Mouse (Mus musculus) left cerebral cortex, adult 8-10 months (tissue): ENCODE results near the gene Vps9d1. TPM values are rescaled to one million over a fixed set of nuclear protein-coding genes. Genes with fewer than 3 reads are reported as not detected.
"Not testable (repeated sequence)": the region's sequence is repeated elsewhere in the genome, so short reads cannot be mapped to it uniquely, and the experiment has no call there.

Experiments
- DNase-seq, 2 experiments: peaks; one replicate each; pipeline ENCODE4 v3.0.0; 2022; ENCODE audit warnings: low spot score in 2 of 2
- total RNA-seq, 4 experiments: library from RNA; stranded (reverse); gene quantifications; 2 replicates each; pipeline ENCODE4 v1.2.4; 2022

The Vps9d1 gene
- total RNA-seq: 10 to 100 TPM; 53.3 to 72.7 (median 58.6) TPM

DNA sequence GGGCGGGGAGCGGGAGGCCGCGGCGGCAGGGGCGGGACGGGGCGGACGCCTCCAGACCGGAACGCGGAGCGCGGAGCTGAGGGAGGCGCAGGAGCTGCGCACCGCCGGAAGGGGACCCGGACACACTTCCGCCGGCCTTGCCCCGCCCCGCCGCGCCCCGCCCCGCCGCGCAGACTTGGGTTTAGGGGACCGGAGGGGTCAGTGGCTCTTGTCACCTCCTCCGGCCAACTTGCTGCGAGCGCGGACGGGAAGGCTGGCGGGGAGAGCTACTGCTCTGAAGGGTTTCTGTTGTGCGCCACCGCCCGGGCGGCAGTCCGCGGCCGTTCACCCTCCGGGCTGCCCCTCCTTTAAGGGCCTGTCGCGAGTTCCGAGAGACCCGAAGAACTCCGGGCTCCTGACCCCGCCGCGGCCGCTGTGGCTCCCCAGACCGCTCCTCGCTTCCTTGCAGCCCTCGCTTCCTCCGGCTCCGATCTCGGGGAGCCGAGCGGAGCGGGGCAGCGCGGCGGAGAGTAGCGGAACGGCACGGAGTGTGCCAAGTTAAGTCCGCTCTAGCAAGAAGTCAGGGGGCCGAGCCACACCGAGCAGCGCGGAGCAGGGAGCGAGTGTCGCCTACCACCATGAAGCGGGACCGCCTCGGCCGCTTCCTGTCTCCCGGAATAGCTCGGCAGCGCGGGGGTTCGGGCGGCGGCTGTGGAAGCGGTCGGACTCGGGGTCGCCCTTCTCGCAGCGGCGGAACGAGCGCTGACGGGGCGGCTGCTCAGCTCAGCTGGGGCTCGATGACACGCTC is at the start of gene Vps9d1, which contains the start of gene Zfp276:
Vps9d1 (minus strand) TSS at position 250 of the 787 bp plus-strand sequence.
Zfp276 (plus strand) TSS at position 97 of the 787 bp plus-strand sequence.
- peak; percentile 58 to 68 for DNase-seq

DNA sequence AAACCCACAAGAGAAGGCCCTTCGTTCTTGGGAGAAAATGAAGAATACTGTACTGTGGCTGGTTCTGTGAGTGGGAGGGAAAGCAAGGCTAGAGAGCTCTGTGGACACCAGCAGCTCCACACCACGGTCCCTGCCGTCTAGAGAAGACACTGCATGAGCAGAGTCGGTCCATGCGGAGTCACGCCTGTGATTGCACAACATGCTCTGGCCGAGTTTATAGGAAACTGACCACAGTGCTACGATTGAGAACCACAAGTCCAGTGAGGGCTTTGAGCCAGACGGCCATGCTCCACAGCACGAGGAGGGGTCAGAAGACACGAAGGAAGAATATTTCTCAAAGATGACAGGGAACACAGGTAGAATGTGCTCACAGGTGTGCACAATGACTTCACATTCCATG is 44.2 kb upstream of the Vps9d1 start:
- no peak for DNase-seq

DNA sequence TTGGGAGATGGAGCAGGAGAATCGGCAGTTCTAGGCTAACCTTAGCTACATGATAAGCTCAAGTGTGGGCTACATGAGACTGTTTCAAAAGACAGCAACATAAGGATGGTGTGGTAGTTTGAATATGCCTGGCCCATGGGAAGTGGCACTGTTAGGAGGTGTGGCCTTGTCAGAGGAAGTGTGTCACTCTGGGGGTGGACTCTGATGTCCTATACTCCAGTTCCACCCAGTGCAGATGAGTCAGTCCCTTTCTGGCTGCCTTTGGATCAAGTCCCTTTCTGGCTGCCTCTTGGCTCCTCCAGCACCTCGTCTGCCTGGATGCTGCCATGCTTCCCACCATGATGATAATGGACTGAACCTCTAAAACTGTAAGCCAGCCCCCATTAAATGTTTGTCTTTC is 38.6 kb upstream of the Vps9d1 start:
- no peak for DNase-seq

DNA sequence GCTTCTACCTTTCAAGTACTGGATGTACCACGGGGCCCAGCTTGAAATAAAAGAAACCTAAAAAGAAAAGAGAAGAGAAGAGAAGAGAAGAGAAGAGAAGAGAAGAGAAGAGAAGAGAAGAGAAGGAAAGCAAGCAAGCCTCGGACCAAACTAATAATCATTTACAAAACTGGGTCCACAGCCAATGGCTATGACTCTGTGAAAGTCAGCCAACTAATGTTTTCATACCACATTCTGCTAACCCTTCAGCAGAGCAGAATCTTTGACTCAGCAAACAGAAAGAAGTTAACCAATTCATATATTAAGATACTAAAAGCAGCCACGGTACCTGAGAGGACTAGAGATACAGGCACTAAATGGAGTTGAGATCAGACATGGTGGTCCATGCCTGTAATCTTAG is 38.1 kb upstream of the Vps9d1 start:
- DNase-seq: no peak

DNA sequence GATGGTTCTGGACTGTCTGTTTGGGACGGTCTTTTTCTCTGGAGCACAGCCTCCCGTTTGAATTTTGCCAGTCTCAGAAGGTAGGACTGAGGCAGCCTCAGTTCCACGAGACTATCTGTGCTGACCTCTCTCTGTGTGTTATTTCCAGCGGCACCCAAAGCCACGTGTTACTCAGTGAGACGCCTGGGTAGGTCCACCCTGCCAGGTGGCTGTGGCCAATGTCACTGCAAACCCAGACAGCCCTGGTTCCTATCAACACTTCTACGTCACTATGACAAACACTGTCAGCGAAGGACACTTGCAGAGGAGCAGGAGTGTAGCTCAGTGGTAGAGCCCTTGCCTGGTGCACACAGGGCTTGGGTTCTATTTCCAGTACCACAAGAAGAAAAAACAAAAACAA is 37.6 kb upstream of the Vps9d1 start:
- no peak for DNase-seq

DNA sequence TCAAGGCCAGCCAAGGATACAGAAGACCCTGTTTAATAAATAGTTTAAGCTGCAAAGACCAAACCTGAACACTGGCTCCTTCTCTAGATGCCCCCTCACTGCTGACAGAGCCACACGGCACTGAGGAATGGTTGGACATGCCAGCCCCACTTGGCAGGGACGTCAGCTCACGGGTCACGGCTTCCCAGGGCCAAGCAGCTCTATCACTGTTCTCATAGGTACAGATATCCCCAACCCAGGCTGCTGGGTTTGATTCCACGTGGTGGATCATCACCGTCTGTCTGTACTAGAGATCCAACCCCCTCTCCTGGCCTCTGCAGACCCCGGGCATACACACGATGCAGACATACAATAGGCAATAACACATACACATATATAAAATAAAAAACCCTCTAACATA is 36.5 kb upstream of the Vps9d1 start:
- no peak for DNase-seq

DNA sequence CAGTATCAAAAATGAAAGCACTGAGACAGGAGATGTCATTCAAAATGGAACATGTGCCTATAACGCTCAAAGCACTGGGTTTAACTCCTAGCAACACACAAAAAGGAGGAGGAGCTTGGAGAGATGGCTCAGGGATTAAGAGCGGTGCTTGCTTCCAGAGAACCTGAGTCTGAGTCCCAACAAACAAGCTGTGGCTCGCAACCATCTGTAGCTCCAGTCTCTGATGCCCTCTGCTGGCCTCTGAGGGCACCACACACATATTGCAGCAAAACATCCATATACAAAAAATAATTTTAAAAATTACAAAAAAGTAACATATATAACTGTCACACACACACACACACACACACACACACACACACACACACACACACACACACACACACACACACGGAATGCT is 36.0 kb upstream of the Vps9d1 start:
- no peak for DNase-seq

DNA sequence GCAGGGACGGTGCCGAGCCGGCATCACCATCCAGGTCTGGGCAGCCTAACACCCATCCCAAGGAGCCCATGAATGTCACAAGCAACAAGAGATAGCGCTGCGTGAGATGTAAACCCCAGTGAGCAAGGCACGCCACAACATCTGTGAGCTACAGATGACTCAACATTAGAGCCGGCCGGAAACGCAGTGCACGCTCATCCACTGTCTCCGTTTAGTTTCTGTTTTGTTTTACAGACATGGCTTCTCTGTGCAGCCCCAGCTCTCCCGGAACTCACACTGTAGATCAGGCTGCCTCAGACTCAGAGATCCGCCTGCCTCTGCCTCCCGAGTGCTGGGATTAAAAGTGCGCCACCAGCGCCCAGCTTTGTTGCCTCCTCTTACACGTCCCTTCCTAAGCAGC is 33.2 kb upstream of the Vps9d1 start:
- DNase-seq: no peak

DNA sequence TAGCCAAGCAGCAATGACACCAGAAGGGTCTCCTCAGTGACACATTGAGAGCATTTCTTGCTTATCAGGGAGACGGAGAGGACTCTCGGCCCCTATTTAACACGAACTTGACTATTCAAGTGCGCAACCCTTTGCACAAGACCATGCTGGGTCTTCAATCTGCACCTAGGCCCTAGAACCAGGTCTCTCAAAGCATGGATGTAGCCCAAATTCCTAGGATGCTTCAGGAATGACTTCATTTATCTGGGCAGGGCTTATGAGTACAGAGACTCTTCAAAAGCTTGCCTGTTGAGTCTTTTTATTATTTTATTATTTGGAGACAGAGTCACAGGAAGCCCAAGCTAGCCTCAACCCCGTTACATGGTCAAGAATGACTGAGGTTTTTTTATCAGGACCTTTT is 30.3 kb upstream of the Vps9d1 start:
- no peak for DNase-seq

DNA sequence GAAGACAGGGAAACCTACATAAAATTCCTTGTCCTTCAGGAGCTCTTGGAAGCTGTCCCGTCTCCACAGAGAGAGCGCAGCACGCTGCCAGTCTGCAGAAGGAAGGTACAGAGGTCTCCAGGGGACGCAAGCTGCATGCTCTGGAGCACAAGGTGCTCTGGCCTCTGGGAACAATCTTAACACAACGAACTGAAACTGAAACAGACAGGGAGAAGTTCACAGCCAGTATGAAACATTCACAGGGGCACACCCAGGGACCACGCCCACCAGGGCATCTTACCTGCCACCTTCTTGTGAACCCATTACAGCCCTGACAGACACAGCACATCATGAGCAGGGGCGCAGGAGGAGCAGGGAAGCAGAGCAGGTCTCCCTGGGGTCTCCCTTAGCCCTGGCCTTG is 29.8 kb upstream of the Vps9d1 start:
- DNase-seq: no peak

DNA sequence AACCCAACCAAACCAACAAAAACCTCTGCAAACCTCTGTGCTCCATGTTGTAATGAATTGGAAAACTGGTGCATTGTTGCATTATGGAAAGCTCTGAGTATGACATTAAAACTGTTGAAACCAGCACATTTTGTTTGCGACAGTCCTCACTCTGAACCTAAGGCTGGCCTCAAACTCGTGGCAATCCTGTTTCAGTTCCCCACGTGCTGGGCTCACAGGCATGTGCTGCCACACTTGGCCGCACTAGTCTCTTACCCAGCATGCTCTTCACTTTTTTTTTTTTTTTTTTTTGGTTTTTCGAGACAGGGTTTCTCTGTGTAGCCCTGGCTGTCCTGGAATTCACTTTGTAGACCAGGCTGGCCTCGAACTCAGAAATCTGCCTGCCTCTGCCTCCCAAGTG is 28.8 kb upstream of the Vps9d1 start:
- DNase-seq: not testable (repeated sequence)

DNA sequence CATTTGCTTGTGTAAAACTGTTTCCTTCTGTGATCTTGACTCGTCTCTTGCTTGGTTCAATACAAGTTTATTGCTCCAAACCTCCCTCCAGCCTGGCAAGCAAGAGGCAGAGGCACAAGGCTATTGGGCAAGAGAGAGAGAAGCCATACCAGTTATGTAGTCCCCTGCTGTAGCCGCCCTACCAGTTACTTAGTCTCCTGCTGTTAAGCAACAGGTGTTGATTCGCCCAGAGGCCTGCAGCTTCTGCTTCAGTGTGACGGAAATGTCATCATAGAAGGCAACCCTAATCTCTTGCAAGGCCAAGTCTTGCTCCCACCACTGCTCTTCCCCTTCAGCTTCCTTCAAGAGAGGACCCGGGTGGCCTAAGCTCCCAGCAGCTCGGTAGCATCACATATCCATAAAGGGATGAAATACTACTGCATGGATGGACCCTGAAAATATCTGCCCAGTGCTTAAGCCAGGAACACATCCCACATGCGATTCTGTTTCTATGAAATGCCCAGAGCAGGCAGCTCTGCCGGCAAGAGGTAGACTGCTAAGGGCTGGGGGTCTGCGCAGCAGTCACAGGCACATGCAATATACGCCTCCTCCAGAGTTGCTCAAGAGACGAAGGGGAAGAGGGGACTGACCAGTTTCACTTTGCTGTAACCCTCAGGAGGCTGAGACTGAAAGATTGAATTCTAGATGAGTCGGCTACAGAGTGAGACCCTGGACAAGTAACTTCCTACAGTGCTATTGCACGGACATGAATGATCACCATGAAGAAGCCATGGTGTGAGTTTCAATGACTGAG is 26.4 kb upstream of the Vps9d1 start:
- DNase-seq: no peak

DNA sequence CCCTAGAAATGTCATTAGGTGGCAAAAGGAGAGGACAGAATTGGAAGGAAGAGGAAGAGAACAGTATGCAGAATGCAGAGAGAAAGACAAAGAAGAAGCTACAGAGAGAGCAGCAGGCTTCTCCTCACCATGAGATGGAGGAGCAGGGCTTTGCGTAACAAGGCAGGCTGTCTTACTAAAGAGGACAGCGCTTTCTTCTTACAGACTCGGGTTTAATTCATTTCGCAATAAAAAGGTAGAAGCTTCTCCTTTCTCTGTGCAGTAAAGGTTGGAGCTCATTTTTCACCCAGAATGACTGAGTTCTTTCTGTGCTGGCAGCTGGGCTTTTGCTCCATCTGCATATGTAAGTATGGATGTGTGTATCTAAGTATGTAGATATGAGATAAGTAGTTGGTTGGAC is 25.7 kb upstream of the Vps9d1 start:
- DNase-seq: no peak

DNA sequence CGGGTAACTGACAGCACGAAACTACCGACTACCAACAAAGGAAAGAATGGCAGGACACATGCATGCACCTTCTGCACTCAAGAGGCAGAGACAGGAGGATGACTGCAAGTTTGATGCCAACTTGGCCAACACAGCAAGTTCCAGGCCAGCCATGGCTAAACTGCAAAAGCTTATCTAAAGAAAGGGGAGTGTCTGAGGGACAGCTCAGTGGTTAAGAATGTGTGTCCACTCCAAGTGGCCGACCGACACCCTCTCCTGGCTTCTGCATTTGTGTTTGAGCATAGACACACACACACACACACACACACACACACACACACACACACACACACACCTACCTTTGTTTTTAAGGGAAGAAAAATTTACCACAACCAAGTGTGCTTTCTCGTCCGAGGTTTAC is 24.3 kb upstream of the Vps9d1 start:
- no peak for DNase-seq

DNA sequence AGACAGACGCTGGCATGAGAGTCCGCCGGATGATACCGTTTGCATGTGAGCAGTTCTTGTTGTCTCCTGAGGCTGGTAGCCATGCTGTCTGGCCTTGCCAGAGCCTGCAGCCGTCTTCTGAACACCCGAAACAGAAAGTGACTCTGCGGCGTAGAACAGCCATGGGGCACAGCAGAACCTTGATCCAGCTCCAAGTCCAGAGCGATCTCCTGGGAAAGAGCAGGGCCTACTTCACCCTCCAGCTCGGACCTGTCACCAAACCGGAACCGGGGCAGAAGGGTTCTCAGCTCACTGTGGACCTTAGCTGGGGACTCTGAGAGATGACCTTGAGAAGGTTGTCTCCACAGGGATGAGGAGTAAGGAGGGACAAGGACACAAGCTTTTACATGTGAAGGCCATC is 20.9 kb upstream of the Vps9d1 start:
- DNase-seq: no peak

DNA sequence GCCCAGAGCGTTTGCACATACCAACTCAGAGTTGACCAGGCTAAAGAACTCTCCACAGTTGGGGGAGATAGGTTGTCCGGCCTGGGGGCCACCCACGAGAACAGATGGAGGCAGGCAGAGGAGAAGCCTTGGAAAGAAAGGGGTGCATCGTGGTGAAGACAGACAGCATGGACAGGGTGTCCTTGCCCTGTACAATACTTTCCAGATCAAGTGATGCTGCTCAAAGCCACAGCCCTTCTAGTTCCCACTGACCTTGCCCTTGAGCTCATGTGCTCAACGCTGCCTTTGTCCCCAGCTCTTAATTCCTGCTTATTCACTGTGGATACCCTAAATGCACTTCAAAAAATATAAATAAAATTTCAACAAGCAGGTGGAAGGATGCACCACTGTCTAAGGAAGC is 20.3 kb upstream of the Vps9d1 start:
- DNase-seq: no peak

DNA sequence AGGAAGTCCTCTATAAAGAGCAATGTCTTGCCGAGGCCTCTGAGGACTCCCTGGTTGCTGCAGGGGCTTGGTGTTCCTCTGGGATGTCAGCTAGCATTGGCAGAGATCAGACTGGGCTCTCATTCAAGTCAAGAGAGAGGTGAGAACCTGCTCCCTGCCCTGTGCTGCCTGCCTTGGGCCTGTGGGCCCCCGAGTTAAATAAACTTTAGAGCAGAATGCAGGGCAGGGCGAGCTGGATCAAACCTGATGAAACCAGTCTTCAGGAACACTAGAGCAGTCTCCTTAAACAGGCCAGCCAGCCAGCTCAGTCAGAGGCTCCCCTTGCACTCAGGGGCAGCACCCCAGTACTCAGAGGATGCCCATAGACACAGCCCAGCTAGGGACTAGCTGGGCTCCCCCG is 17.8 kb upstream of the Vps9d1 start:
- no peak for DNase-seq

DNA sequence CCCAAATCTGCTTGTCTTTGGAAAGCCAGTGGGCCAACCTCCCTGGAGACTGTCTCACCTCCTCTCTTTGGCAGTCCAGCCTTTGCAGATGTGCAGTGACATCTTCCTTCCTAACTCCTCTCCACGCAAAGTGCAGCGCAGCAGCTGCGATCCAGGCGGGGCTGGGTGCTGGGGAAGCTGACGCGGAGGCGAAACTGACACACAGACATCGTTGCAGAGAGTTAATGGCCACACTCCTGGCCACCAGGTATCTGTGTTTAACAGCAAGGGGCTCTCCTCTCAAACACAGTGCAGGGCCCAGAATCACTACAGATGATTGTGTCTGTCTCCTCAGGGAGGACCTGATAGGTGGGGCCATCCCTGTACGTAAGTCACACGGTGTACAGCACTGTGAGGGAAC is 17.0 kb upstream of the Vps9d1 start:
- DNase-seq: no peak

DNA sequence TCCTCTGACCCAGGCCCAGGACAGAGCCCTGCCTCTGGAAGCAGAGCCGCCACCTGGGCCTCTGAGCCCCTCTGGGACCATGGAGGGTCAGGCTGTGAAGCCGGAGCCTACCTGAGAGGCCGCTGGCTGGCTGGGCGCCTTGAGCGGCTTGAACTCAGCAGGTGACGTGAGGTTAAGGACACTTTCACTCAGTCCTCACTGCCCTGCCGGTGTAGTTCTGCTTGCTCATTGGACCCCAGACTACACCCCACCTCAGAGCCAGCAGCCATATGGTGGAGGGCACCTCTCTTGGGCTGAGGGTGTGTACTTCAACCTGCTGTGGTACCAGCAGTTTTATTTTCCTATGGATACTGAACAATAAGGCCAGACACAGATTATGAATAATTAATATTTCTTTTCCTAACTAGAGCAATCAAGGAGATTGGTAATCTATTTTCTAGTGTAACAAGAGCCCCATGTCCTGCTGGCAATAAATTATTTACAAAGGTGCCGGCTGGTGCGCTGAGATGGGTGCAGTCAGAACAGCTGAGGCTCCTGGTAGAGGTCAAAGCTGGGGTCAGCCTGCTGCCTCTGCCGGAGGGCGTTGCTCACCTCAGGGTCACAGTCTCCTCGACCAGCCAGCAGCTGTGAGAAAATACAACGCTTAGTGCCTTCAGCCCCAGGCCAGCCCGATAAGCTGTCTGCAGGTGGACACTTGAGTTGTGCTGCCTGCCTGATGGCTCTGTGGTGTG is 13.9 kb upstream of the Vps9d1 start:
- DNase-seq: no peak

DNA sequence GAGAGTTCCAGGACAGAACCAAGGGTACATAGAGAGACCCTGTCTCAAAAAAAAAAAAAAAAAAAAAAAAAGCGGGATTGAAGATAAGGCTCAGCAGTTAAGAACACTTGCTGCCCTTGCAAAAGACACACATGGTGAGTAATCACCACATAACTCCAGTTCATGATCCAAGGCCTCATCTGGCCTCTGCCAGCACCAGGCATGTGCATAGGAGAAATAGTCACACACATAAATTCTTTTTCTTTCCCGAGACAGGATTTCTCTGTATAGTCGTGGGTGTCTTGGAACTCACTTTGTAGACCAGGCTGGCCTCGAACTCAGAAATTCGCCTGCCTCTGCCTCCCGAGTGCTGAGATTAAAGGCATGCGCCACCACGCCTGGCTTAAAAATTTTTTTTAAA is 3.4 kb upstream of the Vps9d1 start:
- not testable (repeated sequence) for DNase-seq

DNA sequence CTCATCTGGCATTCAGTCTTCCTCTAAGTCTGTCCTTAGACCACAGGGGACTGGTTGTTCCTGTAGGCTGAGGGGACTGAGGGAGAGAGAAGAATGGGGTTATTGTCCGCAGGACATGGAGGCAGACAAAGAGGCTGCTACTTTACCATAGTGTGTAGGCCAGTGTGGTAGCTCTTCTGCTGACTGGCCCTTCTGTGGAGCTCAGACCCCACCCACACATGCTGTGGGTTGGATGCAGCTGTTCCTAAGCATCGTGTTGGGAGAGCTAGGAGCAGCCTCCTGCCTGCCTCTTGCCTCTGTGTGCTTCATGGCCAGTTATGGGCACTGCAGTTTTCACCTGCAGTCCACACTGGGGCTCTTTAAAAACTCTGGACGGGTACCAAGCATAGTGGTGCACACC is 3.0 kb upstream of the Vps9d1 start:
- peak; percentile 24 to 81 for DNase-seq

DNA sequence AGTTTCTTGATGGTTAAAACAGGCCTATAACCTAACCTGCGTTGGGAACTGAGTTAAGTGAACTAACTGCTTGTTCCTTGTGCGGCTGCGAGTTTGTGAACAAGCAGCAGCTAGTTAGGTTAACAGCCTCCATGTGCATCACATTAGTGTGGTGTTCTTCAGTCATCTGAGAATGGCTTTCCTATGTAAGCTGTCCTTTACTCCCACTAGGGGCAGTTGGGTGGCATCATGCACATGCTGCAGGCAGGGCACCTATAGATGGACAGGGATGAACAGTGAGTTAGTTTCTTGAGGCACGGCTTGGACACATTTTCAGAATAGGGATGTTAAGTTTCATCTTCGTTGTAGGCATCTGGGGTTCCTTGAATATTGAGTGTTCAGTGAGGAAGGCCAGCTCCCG is 1.0 kb upstream of the Vps9d1 start:
- DNase-seq: no peak
